Mouse (Mus musculus) heart, adult 2 months (tissue): ENCODE measurements around the gene Pla2g16.

Experiments
- CTCF ChIP-seq: fragments of 200-600 bp; IDR thresholded peaks from 2 replicates; pipeline ENCODE4 v1.8.1; 2022; ENCODE audit warnings: antibody characterized with exemption, mild to moderate bottlenecking, moderate library complexity
- EP300 ChIP-seq: fragments of 200-500 bp; IDR thresholded peaks from 2 replicates; pipeline ENCODE4 v1.6.1; 2011; ENCODE audit warnings: low read depth, low read length, control low read depth; ENCODE audit not compliant: insufficient read depth
- POLR2A ChIP-seq: fragments of 200-500 bp; IDR thresholded peaks from 2 replicates; pipeline ENCODE4 v1.6.1; 2011; ENCODE audit warnings: mild to moderate bottlenecking, low read depth, low read length, control low read depth; ENCODE audit not compliant: insufficient read depth

DNA sequence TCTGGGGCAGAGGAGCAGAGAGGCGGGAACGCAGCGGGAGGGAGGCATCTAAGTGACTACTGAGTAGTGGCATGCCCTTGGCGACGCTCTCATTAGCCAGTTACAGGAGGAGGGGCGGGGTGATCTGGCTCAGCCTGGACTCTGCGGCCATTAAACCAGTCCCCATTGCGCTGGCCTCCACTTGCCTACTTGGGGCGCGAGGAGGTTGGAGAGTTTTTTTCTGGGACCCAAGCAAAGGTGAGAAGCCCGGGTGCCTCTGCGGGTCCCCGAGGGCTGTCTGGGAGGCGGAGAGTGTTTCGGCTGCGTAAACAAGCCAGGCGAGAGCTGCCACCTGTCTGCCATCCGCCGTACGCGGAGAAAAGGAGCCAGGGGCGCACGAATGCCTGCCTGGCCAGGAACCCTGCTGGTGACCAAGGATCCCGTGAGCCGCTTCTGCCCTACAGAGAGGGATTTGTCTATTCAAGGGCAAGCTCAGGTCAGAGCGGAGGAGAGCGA, at the start of gene Pla2g16:
- peak; percentile 54 for TF ChIP-seq CTCF
- peak; percentile 91 for TF ChIP-seq POLR2A
- peak; percentile 74 for TF ChIP-seq EP300
